Mouse (Mus musculus) hindbrain, embryonic 14.5 days (tissue): ENCODE measurements at regions not wholly inside any gene's neighbourhood (a gene's known extent, or its start where the extent isn't known, plus 50 kb on each side); places are given as distances from the start of the nearest gene placed in this dataset.

Source experiments
- ATAC-seq: fragments of 200-750 bp; cut with Nextera tagmentation; 2 replicates; pipeline ENCODE4 v1.8.0; 2017; ENCODE audit warnings: moderate number of reproducible peaks, mild to moderate bottlenecking, moderate TSS enrichment, moderate library complexity; ENCODE audit not compliant: low FRiP score
- DNase-seq: peaks from one replicate; pipeline ENCODE4 v3.0.0-alpha.2; 2015; ENCODE audit warnings: low spot score
- H3K27ac ChIP-seq: fragments of 300-500 bp; sonication (generic); 2 replicates; pipeline ENCODE4 v1.5.1; 2014; ENCODE audit warnings: mild to moderate bottlenecking, moderate library complexity
- H3K27me3 ChIP-seq: fragments of 300-500 bp; sonication (generic); 2 replicates; pipeline ENCODE4 v1.6.1; 2014; ENCODE audit warnings: mild to moderate bottlenecking, low read length, mixed read lengths; ENCODE audit not compliant: control insufficient read depth, insufficient read depth
- H3K36me3 ChIP-seq: fragments of 300-500 bp; sonication (generic); replicated peaks from 2 replicates; pipeline ENCODE4 v1.6.1; 2014; ENCODE audit not compliant: control insufficient read depth, insufficient read depth
- H3K4me1 ChIP-seq: fragments of 300-500 bp; sonication (generic); replicated peaks from 2 replicates; pipeline ENCODE4 v1.6.1; 2014; ENCODE audit warnings: antibody characterized with exemption, low read length, mixed read lengths; ENCODE audit not compliant: control insufficient read depth, insufficient read depth
- H3K4me2 ChIP-seq: fragments of 300-500 bp; sonication (generic); replicated peaks from 2 replicates; pipeline ENCODE4 v1.6.1; 2014; ENCODE audit warnings: mild to moderate bottlenecking, moderate library complexity
- H3K4me3 ChIP-seq: fragments of 300-500 bp; sonication (generic); replicated peaks from 2 replicates; pipeline ENCODE4 v1.5.1; 2014; ENCODE audit warnings: mild to moderate bottlenecking, low read length
- H3K9ac ChIP-seq: fragments of 300-500 bp; sonication (generic); 2 replicates; pipeline ENCODE4 v1.6.1; 2014
- H3K9me3 ChIP-seq: fragments of 300-500 bp; sonication (generic); 2 replicates; pipeline ENCODE4 v1.6.1; 2016; ENCODE audit warnings: low read length; ENCODE audit not compliant: control insufficient read depth
- WGBS: fragments of 180-500 bp; shearing (Covaris S2); extraction: QIAGEN DNeasy Blood & Tissue Kit; methylation state at CpG from one replicate; pipeline ENCODE4 v1.1.7; 2014; 5-methylcytosine and 5-hydroxymethylcytosine counted together

- Histone ChIP-seq H3K36me3 (no peaks in the 10 kb centered on the region), H3K4me1 (no peaks in the 10 kb centered on the region), H3K9ac (no peak overlapping the region), H3K9me3 (no peaks in the 10 kb centered on the region), H3K4me3 (no peak overlapping the region), H3K27ac (no peak overlapping the region), H3K27me3 (no peaks in the 10 kb centered on the region), H3K4me2 (no peak overlapping the region)
- WGBS, result 90% methylated on average over 17 of the region's 17 CpGs
- ATAC-seq (no peak), DNase-seq (no peak)
Observed at GRCm38 (mm10) chr2:173930606-173931177, 145.4 kb upstream of the Stx16 start.

GRCm38 (mm10) chr2:173935706-173936105 lies 140.4 kb upstream of the Stx16 start:
- H3K4me1 ChIP-seq, result peaks cover 18% of the 10 kb centered on the region
- no peak overlapping the region for H3K9ac ChIP-seq
- H3K36me3 ChIP-seq, result no peaks in the 10 kb centered on the region
- H3K27ac ChIP-seq, result no peak overlapping the region
- no peaks in the 10 kb centered on the region for H3K27me3 ChIP-seq
- ATAC-seq (no peak), DNase-seq (no peak)
- H3K9me3 ChIP-seq, result no peaks in the 10 kb centered on the region
- H3K4me3 ChIP-seq, result no peak overlapping the region
- WGBS, result 67% methylated on average over 5 of the region's 5 CpGs
- no peak overlapping the region for H3K4me2 ChIP-seq

GRCm38 (mm10) chr2:173937531-173938439 lies 138.3 kb upstream of the Stx16 start:
- ATAC-seq (no peak), DNase-seq (peak; percentile 46)
- Histone ChIP-seq H3K4me2 (no peak overlapping the region), H3K4me1 (peaks cover 18% of the 10 kb centered on the region), H3K27ac (peak overlapping the region; percentile 72), H3K36me3 (no peaks in the 10 kb centered on the region), H3K4me3 (no peak overlapping the region), H3K9ac (peak overlapping the region; percentile 46; the same call in 1 of the 2 replicates), H3K27me3 (no peaks in the 10 kb centered on the region), H3K9me3 (no peaks in the 10 kb centered on the region)
- 29% methylated on average over 18 of the region's 18 CpGs for WGBS

- H3K4me1 ChIP-seq, result peaks cover 18% of the 10 kb centered on the region
- no peaks in the 10 kb centered on the region for H3K36me3 ChIP-seq
- WGBS, result 23% methylated on average over 11 of the region's 11 CpGs
- no peak overlapping the region for H3K4me3 ChIP-seq
- DNase-seq (no peak), ATAC-seq (0 out of 2 replicates have a peak, but pooled peaks have one; percentile 56)
- peak overlapping the region; percentile 46 for H3K9ac ChIP-seq
- H3K4me2 ChIP-seq, result no peak overlapping the region
- peak overlapping the region; percentile 72 for H3K27ac ChIP-seq
- no peaks in the 10 kb centered on the region for H3K9me3 ChIP-seq
- H3K27me3 ChIP-seq, result no peaks in the 10 kb centered on the region
Observed at GRCm38 (mm10) chr2:173938440-173938787, 137.7 kb upstream of the Stx16 start.

- Histone ChIP-seq H3K4me1 (no peaks in the 10 kb centered on the region), H3K9ac (no peak overlapping the region), H3K4me3 (no peak overlapping the region), H3K27ac (no peak overlapping the region), H3K36me3 (no peaks in the 10 kb centered on the region), H3K9me3 (peaks cover 21% of the 10 kb centered on the region), H3K27me3 (no peaks in the 10 kb centered on the region), H3K4me2 (no peak overlapping the region)
- DNase-seq (no peak), ATAC-seq (no peak)
- 89% methylated on average over 5 of the region's 5 CpGs for WGBS
Observed at GRCm38 (mm10) chr2:173945441-173945840, 130.7 kb upstream of the Stx16 start.

- no peak overlapping the region for H3K4me3 ChIP-seq
- no peaks in the 10 kb centered on the region for H3K36me3 ChIP-seq
- no peaks in the 10 kb centered on the region for H3K27me3 ChIP-seq
- DNase-seq (no peak), ATAC-seq (no peak)
- peaks cover 25% of the 10 kb centered on the region for H3K9me3 ChIP-seq
- H3K27ac ChIP-seq, result no peak overlapping the region
- H3K4me2 ChIP-seq, result no peak overlapping the region
- no peak overlapping the region for H3K9ac ChIP-seq
- 84% methylated on average over 5 of the region's 5 CpGs for WGBS
- H3K4me1 ChIP-seq, result no peaks in the 10 kb centered on the region
Observed at GRCm38 (mm10) chr2:173948586-173948985, 127.5 kb upstream of the Stx16 start.

GRCm38 (mm10) chr2:173950164-173950891 lies 125.8 kb upstream of the Stx16 start:
- Histone ChIP-seq H3K9ac (no peak overlapping the region), H3K27ac (no peak overlapping the region), H3K4me3 (no peak overlapping the region), H3K4me1 (no peaks in the 10 kb centered on the region), H3K4me2 (no peak overlapping the region), H3K27me3 (no peaks in the 10 kb centered on the region), H3K36me3 (no peaks in the 10 kb centered on the region), H3K9me3 (peaks cover 26% of the 10 kb centered on the region)
- ATAC-seq (no peak), DNase-seq (no peak)
- WGBS, result 40% methylated on average over 10 of the region's 10 CpGs

- no peaks in the 10 kb centered on the region for H3K36me3 ChIP-seq
- WGBS, result 68% methylated on average over 5 of the region's 5 CpGs
- ATAC-seq (no peak), DNase-seq (no peak)
- no peak overlapping the region for H3K4me3 ChIP-seq
- H3K9me3 ChIP-seq, result 0 out of 2 replicates have a peak, but pooled peaks cover 5% of the 10 kb centered on the region
- H3K27ac ChIP-seq, result no peak overlapping the region
- no peaks in the 10 kb centered on the region for H3K27me3 ChIP-seq
- H3K9ac ChIP-seq, result no peak overlapping the region
- no peaks in the 10 kb centered on the region for H3K4me1 ChIP-seq
- no peak overlapping the region for H3K4me2 ChIP-seq
Observed at GRCm38 (mm10) chr2:173966111-173966510, 110.0 kb upstream of the Stx16 start.

GRCm38 (mm10) chr2:173970789-173971188 lies 105.3 kb upstream of the Stx16 start:
- DNase-seq, result no peak
- no peak overlapping the region for H3K27ac ChIP-seq
- 73% methylated on average over 1 of the region's 1 CpGs for whole genome bisulfite sequencing
- no peaks in the 10 kb centered on the region for H3K36me3 ChIP-seq
- no peak overlapping the region for H3K4me3 ChIP-seq
- peaks cover 24% of the 10 kb centered on the region for H3K9me3 ChIP-seq
- no peak overlapping the region for H3K4me2 ChIP-seq
- no peak for ATAC-seq
- no peaks in the 10 kb centered on the region for H3K27me3 ChIP-seq
- H3K4me1 ChIP-seq, result no peaks in the 10 kb centered on the region
- no peak overlapping the region for H3K9ac ChIP-seq
